Mouse (Mus musculus) retina, embryonic 14.5 days (tissue): ENCODE results near the gene Gm20716.
"Not testable (repeated sequence)": the region's sequence is repeated elsewhere in the genome, so short reads cannot be mapped to it uniquely, and the experiment has no call there.

Source experiments
- DNase-seq: peaks from one replicate; pipeline ENCODE4 v3.0.0-alpha.2; 2015; ENCODE audit warnings: low spot score

Gene Gm20716

DNA sequence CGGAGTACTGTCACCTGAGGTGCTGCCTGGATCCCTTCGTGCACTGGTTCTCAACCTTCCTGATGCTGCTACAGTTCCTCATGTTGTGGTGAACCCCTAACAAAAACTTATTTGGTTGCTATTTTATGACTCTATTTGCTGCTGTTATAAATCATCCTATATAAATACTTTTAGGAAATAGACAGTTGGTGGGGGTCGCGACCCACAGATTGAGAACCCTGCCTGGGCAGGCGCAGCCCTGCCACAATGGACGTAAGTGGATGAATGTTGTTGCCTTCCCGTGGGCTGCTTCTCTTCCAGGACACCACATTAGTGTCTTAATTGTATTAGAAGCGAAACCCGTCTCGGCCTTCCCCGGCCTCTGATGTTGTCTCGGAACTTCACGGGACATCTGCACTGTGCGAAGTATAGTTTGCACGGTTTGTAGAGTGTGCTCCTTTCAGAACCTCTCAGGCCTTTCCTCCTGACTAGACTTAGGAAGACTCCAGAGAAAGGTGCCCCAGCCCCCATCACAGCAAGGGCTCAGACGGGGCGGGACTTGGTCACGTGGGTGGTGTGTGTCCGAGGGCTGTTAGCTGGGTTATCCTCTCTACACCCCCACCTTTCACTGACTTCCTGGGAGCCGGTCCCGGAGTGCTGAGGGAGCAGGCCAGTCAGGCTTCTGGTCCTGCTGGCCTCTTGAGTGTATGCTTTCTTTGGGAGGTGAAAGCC, 63.3 kb downstream of the Gm20716 start:
- no peak for DNase-seq

DNA sequence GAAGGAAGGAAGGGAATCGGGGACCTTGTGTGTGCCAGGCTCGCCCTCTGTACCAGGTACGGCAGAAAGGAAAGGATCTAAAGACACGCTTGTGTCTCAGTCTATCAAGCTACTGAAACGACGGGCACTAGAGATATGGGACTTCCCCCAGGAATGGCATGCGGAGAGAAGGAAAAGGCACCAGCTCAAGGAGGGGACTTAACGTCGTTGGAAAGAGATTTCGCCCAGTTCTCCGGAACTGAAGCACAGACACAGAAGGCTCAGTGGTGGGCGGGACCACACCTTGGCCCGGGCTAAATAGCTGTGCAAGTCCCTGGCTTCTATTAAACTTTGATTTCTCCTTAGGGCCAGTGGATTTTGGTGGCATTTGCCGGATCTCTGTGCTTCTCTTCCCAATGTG, 68.2 kb downstream of the Gm20716 start:
- peak; percentile 18 for DNase-seq

DNA sequence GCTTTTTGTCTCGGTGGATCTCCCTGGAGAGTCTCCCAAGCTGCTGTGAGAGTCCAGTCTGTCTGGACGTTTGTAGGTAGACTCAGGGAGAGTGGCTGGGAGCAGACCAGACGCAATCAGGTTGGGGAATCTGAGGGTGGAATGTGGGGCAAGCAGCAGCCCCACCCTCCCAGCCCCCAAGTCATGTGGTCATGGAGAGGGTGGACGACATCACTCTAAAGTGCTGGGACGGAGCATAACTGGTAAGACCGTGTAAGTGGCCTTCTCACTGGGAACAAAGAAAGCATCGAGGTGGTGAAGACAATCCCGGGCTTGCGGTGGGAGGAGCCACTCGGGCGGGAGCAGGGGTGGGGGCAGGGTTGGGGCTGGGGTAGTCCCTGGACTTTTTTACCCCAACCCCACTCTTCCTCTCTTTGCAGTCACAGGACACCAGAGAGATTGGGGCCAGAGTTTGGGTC, 68.6 kb downstream of the Gm20716 start:
- DNase-seq = peak; percentile 56

DNA sequence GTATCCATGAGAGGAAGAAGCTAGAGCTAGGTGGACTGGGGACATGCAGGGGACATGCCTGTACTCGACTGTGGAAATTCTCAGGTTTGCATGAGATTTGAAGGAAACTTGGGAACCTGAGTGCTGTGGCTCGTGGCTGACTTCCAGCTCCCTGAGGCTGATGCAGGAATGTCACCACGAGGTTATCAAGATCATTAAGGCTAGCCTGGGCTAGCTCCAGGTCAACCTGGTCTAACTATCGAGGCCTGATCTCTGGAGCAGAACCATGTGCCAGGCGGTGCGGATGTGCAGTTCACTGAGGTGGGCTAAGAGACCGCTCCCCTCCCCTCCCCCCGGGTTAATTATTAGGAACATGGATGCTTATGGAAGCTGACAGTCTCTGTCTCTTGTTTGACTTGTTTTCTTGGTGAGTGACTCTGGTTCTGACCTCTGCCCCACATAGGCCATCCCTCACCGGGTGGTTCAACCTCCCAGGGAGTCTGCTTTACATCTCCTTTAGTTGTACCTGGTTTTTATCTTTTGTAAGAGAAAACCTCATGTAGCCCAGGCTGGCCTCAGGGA, 69.7 kb downstream of the Gm20716 start:
- DNase-seq = no peak

DNA sequence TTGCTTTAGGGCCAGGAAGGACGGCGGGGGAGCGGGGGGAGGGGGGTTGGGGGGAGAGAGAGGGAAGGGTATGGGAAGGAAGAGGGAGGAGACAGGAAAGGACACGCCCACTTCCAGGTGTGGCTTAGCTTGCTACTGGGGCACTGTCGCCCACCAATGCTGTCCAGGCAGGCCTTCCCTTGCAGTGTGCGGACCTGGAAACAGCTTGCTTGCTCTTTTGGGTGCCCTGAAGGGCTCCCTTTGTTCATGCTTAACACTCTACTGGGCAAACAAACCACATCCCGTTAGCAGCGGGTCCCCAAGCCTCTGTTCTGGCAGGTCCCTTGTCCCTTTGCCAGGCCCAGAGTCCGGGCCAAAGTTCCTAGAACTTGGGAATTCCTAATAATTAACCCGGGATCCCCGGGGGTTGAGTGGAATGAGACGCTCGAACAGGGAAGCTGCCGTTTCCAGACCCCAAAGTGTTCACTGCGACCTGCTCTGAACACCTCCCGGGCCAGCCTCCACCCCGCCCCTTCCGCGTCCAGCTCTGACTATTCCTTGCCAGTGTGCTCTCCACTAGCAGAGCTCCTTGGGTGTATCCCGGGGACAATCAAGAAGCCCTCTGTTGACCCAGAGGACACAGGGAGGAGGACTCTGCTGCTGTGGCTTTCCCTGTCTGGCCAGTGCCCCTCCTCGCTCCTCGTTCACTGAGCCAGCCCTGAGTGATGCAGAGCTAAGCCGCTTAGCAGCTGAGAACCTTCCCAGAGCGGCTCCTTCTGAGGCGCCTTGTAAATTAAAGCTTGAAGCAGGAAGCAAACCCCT, 71.1 kb downstream of the Gm20716 start:
- DNase-seq = peak; percentile 63

DNA sequence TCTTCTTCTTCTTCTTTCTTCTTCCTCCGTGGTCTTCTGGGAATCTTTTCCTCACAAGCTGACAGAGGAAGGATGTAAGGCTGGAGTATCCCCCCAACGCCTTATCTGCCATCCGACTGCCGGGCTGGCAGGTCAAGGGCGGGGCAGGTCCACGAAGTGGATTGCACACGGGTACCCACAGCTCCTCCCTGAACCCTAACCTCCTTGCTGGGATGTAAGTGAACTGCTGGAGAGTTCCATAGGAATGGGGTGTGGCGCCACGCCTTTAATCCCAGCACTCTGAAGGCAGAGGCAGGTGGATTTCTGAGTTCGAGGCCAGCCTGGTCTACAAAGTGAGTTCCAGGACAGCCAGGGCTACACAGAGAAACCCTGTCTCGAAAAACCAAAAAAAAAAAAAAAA, 72.2 kb downstream of the Gm20716 start:
- DNase-seq = not testable (repeated sequence)

DNA sequence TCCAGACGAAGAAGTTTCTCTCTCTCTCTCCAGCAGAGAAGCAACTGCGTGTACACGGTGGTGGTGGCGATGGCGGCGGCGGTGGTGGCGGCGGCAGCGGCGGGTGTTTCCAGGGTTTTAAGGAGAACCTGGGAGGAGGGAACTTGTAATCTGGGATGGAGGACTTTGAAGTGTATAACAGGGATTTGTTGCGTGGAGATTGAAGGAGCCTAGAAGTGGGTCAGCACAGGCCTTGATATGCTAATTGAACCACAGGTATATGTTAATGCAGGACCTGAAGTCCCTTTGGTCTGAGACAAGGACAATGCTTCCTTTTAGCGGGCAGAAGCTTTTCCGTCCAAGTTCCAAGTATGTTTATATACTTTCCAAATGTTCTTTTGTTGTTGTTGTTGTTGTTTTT, 73.8 kb downstream of the Gm20716 start:
- no peak for DNase-seq

DNA sequence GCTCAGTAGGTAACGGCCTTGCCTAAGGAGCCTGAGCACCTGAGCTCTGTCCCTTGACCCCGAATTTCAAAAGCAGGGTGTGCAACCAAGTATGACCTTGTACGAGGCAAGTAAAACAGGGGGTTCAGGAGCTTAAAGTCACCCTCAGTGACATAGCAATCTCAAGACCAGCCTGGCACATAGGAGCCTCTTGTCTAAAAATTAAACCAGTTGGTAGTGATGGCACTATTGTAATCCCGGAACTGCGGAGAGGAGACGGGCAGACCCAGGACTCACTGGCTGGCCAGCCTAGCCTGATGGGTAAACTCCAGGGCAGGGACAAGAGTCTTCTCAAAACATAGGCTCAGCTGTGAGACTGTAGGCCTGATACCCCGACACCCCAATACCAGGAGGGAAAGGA, 74.5 kb downstream of the Gm20716 start:
- no peak for DNase-seq

DNA sequence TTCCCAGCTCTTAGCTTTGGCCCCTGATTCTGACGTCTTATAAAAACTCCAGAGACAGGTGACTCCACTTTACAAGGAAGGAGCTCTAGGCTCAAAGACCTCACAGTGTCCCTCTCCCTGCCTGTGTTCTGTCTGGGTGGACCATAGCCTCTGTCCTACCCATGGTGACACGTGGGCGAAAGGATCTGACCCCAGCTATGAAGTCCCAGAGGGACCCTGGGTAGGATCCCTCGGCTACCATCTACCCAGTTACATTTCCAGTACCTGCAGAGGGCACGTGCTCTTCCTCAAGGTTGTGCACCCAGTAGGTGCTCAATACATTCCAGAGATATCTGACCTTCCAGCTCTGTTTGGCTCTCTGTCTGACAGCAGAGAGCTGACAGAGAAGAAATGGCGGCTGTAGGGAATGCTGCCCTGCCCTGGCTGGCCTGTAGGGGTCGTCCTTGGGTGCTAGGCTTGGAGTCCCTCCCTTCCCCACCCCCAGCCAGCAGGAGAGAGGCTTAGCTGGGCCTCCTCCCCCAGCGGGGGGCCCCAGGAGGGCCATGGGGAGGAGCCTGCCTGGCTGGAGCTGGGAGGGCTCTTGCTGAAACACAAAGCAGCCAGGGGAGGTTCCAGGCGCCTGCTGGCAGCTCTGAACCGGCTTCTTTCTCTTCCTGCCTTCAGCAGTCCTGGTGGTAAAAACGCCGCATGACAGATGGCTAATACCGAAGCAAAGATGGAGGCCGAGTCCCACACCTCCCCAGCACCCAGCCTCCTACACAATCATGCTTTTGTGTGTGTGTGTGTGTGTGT, 75.9 kb downstream of the Gm20716 start:
- DNase-seq = peak; percentile 96

DNA sequence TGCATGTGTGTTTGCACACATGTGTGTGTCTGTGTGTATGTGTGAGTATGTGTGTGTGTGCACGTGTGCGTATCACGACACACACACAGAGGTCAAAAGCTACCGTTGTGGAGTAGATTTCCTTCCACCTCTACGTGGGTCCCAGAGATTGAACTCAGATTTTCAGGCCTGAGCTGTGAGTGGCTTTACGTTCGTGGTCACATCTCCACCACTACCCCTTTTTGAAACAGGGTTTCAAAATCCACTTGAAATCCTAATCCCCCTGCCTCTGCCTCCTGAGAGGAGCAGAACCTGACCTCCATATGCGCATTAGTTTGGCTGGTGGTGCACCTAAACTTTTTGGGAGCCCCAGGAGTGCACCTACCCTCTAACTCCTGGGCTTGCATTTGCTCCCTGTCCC, 80.9 kb downstream of the Gm20716 start:
- no peak for DNase-seq

DNA sequence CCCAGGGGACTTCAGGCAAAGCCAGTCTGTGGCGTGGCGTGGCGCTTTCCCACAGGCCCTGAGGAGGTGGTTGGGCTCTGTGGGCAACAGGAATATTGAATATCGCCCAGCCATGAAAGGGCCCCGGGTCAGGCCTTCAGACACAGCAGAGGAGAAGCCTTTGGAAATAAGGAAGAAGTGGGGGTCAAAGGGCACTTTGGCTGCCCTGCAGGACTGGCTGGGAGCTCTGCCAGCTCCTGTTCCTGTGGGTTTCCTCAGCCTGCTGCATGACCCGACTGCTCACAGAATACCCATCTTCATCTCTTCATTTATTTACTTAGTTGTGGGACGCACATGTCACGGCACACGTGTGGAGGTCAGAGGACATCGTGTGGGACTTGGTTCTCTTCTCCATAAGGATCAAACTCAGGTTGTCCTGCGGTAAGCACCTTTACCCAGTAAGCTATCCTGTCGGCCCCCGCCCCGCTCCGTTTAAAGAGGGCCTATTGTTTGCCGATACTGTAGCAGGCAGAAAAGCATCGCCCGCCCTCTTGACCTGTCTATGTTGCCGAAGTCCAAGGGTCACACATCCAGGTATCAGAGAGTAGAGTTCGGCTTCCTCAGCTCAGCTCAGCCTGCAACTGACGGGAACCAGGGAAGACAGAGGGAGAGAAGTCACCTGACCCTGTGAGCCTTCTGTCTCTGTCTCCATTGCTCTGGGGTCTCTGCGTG, 82.3 kb downstream of the Gm20716 start:
- no peak for DNase-seq

DNA sequence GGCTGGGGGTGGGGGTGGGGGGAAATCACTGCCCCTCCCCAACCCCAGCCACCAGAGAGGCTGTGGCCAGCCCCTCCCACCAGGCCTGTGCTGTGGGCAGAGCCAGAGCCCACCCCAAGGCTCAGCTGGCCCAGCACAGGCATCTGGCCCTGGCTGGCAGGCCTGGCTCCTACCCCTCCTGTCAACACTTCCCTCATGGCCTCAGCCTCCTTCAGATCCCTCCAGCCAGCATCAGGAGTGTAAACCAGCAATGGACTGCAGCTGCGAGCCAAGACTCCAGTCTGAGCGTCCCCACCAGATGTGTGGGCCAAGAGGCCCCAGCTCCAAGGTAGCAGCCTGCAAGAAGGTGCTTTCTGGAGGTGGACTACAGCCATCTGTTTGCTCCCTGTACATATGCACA, 84.7 kb downstream of the Gm20716 start:
- DNase-seq = no peak

DNA sequence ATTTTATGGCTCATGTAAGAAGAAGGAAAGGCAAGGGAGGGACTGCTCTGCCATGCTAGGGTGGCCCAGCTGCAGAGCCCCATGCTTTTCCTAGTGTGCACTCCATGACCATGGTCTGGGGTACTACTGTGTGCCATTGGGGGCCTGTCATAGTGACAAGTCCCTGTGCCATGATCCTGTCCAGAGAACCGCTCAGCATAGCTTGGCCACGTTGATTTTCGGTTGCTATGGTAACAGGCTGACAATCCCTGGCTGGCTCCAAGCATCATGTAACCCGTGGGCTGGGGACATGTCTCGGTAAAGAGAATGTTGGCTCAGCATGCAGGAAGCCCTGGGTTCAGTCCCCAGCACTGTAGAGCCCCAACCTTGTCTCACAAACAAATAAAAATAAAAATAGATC, 86.4 kb downstream of the Gm20716 start:
- DNase-seq = peak; percentile 37

DNA sequence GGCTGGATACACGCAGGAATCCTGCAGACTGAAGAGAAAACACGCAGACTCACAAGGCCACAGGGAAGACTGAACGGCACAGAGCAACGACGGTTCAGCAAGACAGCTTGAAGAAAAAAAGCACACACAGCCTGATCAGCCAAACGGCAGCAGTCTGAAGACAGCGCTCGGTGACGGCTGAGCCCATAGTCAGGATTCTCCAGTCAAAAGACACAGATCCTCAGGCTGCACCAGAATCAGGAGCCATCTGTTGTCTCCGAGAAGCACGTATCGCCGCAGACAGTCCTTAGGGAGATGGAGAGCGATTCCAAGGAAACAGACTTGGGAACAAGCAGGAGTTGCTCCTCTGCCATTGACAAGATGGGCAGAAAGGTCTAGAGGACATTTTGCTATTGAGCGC, 93.0 kb downstream of the Gm20716 start:
- no peak for DNase-seq
